Mouse (Mus musculus) thymus, postnatal 14 days (tissue): ENCODE measurements around the gene Tnrc6c.

Experiments
- DNase-seq: peaks from one replicate; pipeline ENCODE4 v3.0.0; 2021

Tnrc6c gene

GRCm38 (mm10) chr11:117653491-117654351, at the start of gene Tnrc6c:
TSS of gene Tnrc6c (plus strand) at chr11:117654289.
- DNase-seq, result peak; percentile 89

- DNase-seq, result no peak
Observed at GRCm38 (mm10) chr11:117606137-117606536, 48.0 kb upstream of the Tnrc6c start.

DNA sequence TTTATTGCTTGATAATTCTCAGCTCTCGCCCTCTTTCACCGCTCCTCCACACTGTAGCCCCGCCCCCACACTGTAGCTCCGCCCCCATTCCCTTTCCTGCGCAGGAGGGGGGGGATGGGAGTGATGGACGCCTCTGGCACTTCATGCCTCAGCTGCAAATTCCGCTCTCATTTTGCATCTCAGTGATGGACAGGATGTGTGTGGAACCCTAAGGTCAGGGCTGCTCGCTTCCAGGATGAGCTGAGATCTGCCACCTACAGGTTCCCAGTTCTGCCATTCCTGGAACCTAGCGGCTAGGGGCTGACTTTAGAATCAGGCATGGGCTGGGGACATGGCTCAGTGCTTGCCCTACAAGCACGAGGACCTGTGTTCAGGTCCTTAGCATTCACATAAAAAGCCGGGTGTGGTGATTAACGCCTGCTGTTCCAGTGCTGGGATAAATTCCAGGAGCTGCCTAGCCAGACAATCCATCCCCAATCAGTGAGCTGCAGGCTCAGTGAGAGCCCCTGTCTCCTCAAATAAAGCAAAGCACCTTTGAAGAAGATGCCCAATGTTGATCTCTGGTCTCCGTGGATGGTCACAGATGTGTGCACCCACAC, 47.4 kb upstream of the Tnrc6c start:
- DNase-seq, result peak; percentile 39

- no peak for DNase-seq
Observed at GRCm38 (mm10) chr11:117608141-117608789, 45.8 kb upstream of the Tnrc6c start.

GRCm38 (mm10) chr11:117608976-117609375, 45.1 kb upstream of the Tnrc6c start:
- DNase-seq, result no peak

DNA sequence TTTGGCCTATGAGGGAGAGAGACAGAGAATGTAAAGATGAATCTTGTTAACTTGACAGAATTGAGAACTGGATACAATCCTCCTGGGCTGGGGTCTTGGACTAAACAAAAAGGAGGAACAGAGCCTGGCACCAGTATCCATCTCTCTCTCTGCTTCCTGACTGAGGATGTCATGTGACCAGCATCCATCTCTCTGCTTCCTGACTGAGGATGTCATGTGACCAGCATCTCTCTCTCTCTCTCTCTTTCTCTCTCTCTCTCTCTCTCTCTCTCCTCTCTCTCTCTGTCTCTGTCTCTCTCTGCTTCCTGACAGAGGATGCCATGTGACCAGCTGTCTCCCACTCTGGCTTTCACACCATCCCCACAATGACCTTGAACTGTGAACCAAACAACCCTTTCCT, 43.5 kb upstream of the Tnrc6c start:
- no peak for DNase-seq

- peak; percentile 73 for DNase-seq
Observed at GRCm38 (mm10) chr11:117611068-117611467, 43.0 kb upstream of the Tnrc6c start.

DNA sequence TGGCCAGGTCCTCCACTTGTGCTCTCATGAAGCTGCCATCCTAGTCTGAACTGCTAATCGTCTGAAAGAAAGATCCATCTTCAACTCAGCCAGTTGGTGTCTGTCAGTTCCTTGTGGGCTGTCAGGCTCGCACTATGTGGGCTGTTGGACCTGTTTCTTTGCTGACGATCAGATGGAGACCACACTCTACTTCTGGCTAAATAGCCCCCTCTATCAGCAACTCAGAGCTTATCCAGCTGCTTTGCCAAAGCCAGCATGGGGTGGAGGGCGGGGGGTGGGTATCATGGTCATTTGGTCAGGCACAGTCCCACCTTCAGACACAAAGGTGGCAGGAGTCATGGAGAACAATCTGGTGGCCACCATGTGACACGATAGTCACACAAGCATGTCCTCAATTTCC, 42.2 kb upstream of the Tnrc6c start:
- DNase-seq, result no peak

- DNase-seq, result no peak
Observed at GRCm38 (mm10) chr11:117612885-117613284, 41.2 kb upstream of the Tnrc6c start.

GRCm38 (mm10) chr11:117617368-117617908, 36.7 kb upstream of the Tnrc6c start:
- DNase-seq, result no peak

DNA sequence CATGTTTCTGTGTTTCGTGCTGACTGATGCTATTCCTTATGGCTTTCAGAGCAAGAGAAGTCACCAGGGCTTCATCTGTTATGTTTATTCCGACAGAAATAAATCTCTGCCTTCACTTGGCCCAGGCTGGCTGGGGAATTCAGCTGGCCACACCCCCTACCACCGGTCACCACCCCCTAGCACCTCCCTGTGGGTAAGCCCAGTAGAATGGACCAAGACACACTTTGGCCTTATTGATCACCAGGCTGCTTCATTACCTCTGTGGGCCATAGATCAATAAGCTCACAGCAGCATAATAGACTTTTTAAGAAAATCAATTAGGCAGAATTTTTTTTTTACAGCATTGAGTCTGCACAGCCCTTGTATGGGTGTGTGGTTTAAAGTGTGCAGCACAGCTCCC, 35.9 kb upstream of the Tnrc6c start:
- no peak for DNase-seq

DNA sequence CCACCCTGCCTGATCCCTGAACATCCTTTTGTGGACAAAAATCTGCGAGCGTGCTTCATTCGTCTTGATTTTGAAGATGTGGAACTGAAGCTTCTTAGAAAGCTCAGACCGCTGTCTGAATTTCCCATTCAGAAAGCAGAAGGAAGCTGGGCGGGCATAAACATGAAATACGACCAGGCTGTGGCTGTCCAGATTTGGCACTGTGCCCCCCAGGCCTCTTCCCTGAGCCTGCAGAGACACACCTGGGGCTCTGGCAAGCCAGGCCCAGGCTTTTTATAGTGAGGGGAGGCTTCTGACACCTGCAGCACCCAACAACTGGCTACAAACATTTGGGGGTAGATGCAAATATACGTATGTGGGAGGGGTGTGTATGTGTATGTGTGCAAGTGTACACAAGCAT, 35.3 kb upstream of the Tnrc6c start:
- DNase-seq, result peak; percentile 45

GRCm38 (mm10) chr11:117619581-117619980, 34.5 kb upstream of the Tnrc6c start:
- no peak for DNase-seq

DNA sequence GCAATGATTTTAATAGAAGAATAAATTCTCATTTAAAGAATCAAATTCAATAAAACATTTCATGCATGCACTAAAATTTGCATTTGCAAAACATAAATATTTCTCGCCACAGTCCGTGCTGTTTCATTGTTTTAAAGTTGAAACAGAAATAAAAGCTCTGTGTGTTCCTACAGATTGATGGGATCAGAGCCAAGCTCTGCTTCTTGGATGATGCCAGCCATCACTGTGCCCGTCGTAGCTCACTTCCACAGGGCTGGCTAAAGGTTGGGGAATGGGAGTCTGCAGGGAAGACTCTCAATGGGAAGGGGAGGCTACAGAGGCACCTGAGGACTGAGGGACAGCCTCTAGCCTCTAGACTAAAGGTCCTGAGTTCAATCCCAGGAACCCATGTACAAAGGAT, 28.9 kb upstream of the Tnrc6c start:
- no peak for DNase-seq

DNA sequence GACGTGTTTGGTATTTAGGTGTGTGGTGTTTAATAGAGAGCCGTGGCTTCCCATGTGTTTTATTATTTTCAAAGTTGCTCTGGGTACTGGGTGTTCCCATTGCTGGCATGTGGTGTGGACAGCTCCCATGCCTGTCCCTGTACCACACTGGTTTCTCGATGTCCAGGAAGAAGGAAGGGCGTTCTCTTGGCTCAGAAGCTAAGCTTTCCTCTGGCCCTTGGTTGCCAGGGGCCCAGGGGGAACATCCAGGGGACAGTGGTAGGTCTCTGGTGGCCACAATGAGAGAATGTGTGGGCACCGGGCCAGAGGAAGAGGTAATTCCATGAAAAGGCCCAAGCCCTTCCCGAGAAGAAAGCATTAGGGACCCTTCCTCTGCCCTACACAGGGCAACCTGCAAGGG, 27.5 kb upstream of the Tnrc6c start:
- no peak for DNase-seq

GRCm38 (mm10) chr11:117627060-117627562, 27.0 kb upstream of the Tnrc6c start:
- DNase-seq, result peak; percentile 86

DNA sequence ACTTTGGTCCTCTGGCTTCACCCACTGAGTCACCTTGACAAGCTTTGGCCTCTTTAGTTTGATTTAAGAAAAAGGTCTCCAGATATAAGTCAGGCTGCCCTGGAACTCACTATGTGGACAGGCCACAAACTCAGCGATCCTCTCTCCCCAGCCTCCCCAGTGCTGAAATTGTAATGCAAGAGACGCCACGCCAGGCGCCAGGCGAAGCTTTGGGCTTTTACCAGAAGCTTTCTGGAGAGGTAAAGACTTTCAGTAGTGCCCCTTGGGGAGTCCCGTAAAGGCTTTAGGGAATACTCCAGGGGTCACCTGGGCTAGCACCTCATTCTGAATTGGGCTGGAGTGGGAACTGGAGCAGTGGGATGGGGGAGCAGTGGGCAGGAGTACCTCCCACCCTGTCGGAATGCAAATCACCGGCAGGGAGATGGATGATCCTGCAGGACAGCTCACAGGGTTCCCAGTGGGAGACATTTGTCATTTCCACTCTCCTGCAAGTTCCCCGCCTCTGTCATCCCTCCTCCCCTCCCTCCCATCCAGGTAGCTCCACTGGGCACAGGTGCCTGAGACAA, 26.3 kb upstream of the Tnrc6c start:
- DNase-seq, result peak; percentile 41

- peak; percentile 33 for DNase-seq
Observed at GRCm38 (mm10) chr11:117628312-117628779, 25.7 kb upstream of the Tnrc6c start.

GRCm38 (mm10) chr11:117629865-117630264, 24.2 kb upstream of the Tnrc6c start:
- DNase-seq, result no peak

- DNase-seq, result no peak
Observed at GRCm38 (mm10) chr11:117630868-117631565, 23.1 kb upstream of the Tnrc6c start.

DNA sequence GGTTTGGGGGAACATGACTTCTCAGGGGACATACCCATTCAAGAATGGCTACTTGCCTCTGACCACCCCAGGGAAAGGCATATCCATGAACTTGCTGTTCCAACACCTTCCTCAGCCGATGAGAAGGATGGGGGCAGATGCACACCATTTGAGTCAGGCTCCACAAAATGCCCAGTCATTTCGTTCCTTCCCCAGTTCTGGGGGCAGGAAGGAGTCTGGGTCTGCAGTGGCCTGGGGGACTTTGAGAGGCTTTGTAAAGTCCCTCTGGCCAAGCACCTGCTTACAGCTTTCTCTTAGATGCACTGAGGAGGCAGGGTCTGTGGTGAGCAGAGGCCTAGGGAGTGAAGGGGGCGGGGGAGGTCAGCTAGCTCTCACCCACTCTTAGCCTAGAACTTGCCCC, 20.8 kb upstream of the Tnrc6c start:
- no peak for DNase-seq

DNA sequence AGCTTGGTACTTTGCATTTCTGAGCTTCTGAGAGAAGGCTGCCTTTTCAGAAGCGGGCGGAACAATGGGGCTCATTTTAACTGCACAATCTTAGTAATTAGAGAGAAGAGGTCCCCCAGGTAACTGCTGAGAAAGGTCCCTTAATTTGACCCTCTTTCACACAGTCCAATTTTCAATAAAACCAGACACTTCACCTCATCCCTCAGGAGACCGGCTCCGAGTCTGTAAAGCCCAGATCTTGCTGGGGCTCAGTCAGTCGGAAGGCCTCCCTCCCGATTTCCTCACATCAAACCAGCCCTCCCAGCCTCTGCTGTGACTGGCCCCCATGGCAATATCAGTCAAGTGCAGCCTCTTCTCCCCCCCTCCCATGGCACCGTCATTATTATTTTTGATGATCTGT, 15.7 kb upstream of the Tnrc6c start:
- peak; percentile 29 for DNase-seq
